Comparison of ENCODE assay signal across 15 mouse cellular contexts in the genomic region with DNA sequence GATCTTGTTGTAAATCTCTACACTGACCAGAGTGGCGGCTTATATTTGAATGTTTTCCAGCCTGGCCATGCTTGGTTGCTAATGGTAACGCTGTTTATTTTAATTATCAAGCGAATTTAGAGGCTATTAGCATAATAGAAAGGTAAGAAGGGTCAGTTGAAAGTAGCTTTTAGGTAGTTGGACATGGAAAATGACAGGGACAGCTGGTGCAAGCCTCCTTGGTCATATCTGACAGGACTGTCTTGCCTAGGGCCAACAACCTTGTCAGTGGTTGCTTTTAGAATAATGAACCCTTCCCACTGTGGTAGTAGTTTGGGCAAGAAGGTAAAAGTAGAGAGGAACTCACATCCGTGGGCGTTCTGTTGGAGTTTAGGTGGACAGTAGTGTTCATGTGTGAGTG.
DNase-seq lines count a peak whose midpoint lies in the region; ATAC-seq and TF ChIP-seq lines count a peak whose summit lies in the region.
"Had no signal": no experiment of that assay in that cellular context is flagged by ENCODE, and none has a peak within 500 bp of the region (broad histone marks: within the 10 kb centered on the region; RNA-seq: fewer than 3 reads in every experiment).

No protein-coding gene starts in this region.

- H3K36me3 ChIP-seq in embryonic facial prominence, embryonic 13.5 days: no peaks in the 10 kb centered on the region
- H3K36me3 ChIP-seq in embryonic facial prominence, embryonic 10.5 days (replicated peaks): no peaks in the 10 kb centered on the region
- no peaks in the 10 kb centered on the region for H3K36me3 ChIP-seq in heart, postnatal 0 days (replicated peaks; ENCODE audit: control insufficient read depth, insufficient read depth, low read length)
- no peaks in the 10 kb centered on the region for H3K36me3 ChIP-seq in midbrain, embryonic 16.5 days (ENCODE audit: control insufficient read depth, insufficient read depth, low read length)
- H3K36me3 ChIP-seq in midbrain, embryonic 10.5 days: no peaks in the 10 kb centered on the region
- H3K36me3 ChIP-seq: G1E; hindbrain, embryonic 12.5 days; midbrain, embryonic 15.5 days had no signal

- DNase-seq in embryonic facial prominence, embryonic 10.5 days (ENCODE audit: low spot score): no peak
- no peak for DNase-seq in heart, postnatal 0 days (ENCODE audit: low spot score)
- DNase-seq in heart, postnatal 36 days: no peak
- no peak for DNase-seq in midbrain, embryonic 10.5 days (ENCODE audit: low spot score)
- DNase-seq in Muller cell, postnatal 12 days (ENCODE audit: inconsistent ontology term): no peak
- DNase-seq in right cerebral cortex, postnatal 10 days (ENCODE audit: low spot score in 2 of 2): no peak
- DNase-seq: kidney, postnatal 4 days; left cerebral cortex, postnatal 4 days; right cerebral cortex, postnatal 4 days; thymus, adult 2 months had no signal

- ATAC-seq in embryonic facial prominence, embryonic 13.5 days (ENCODE audit: insufficient number of reproducible peaks, insufficient read depth, low FRiP score, low TSS enrichment, low read depth): no peak
- no peak for ATAC-seq in heart, postnatal 0 days (ENCODE audit: insufficient read depth, low read depth)
- no peak for ATAC-seq in midbrain, embryonic 16.5 days
- ATAC-seq: midbrain, embryonic 15.5 days had no signal

- H3K4me1 ChIP-seq in embryonic facial prominence, embryonic 13.5 days: peaks cover 45% of the 10 kb centered on the region
- H3K4me1 ChIP-seq in embryonic facial prominence, embryonic 10.5 days: peaks cover 5% of the 10 kb centered on the region; the same call in 1 of the 2 replicates
- H3K4me1 ChIP-seq in heart, postnatal 0 days (ENCODE audit: control insufficient read depth, insufficient read depth): peaks cover 22% of the 10 kb centered on the region; the same call in 1 of the 2 replicates
- no peaks in the 10 kb centered on the region for H3K4me1 ChIP-seq in midbrain, embryonic 16.5 days (ENCODE audit: control insufficient read depth, insufficient read depth, low read length)
- peaks cover 2% of the 10 kb centered on the region; the same call in 1 of the 2 replicates for H3K4me1 ChIP-seq in midbrain, embryonic 10.5 days
- H3K4me1 ChIP-seq: hindbrain, embryonic 12.5 days; midbrain, embryonic 15.5 days had no signal

- peak overlapping the region; percentile 4; the same call in 1 of the 2 replicates for H3K4me2 ChIP-seq in embryonic facial prominence, embryonic 13.5 days
- peak overlapping the region; percentile 73 for H3K4me2 ChIP-seq in heart, postnatal 0 days (ENCODE audit: low read depth, low read length)
- peak overlapping the region; percentile 12; the same call in 1 of the 2 replicates for H3K4me2 ChIP-seq in midbrain, embryonic 16.5 days (ENCODE audit: low read length)
- H3K4me2 ChIP-seq: hindbrain, embryonic 12.5 days had no signal

- H3K4me3 ChIP-seq in embryonic facial prominence, embryonic 13.5 days: peak overlapping the region; percentile 7; the same call in 1 of the 2 replicates
- no peak overlapping the region for H3K4me3 ChIP-seq in embryonic facial prominence, embryonic 10.5 days
- peak overlapping the region; percentile 51 for H3K4me3 ChIP-seq in heart, postnatal 0 days (ENCODE audit: low read depth, low read length)
- no peak overlapping the region for H3K4me3 ChIP-seq in midbrain, embryonic 16.5 days (ENCODE audit: low read depth, low read length)
- H3K4me3 ChIP-seq in midbrain, embryonic 10.5 days: no peak overlapping the region
- H3K4me3 ChIP-seq: hindbrain, embryonic 12.5 days; midbrain, embryonic 15.5 days had no signal

- no peak for TF ChIP-seq EP300 in heart, postnatal 0 days (IDR thresholded peaks at IDR 0.05; ENCODE audit: low read depth)

- intact Hi-C loops in heart, postnatal 36 days (cut with DNase I): loop anchor here (5.0 kb wide), 1 partner anchor 86 kb away; no protein-coding TSS in a partner anchor

- H3K9ac ChIP-seq in embryonic facial prominence, embryonic 13.5 days: no peak overlapping the region
- peak overlapping the region; percentile 66 for H3K9ac ChIP-seq in heart, postnatal 0 days (replicated peaks; ENCODE audit: low read depth, low read length)
- no peak overlapping the region for H3K9ac ChIP-seq in midbrain, embryonic 16.5 days (ENCODE audit: low read depth, low read length)
- H3K9ac ChIP-seq: hindbrain, embryonic 12.5 days; midbrain, embryonic 15.5 days had no signal

- no peaks in the 10 kb centered on the region for H3K27me3 ChIP-seq in embryonic facial prominence, embryonic 13.5 days
- H3K27me3 ChIP-seq in embryonic facial prominence, embryonic 10.5 days (replicated peaks; ENCODE audit: low read depth, poor library complexity, severe bottlenecking): no peaks in the 10 kb centered on the region
- H3K27me3 ChIP-seq in heart, postnatal 0 days (ENCODE audit: control insufficient read depth, insufficient read depth, low read length): no peaks in the 10 kb centered on the region
- H3K27me3 ChIP-seq in midbrain, embryonic 16.5 days (ENCODE audit: control insufficient read depth, insufficient read depth, low read depth, low read length): no peaks in the 10 kb centered on the region
- no peaks in the 10 kb centered on the region for H3K27me3 ChIP-seq in midbrain, embryonic 10.5 days (ENCODE audit: low read depth, poor library complexity, severe bottlenecking)
- H3K27me3 ChIP-seq: hindbrain, embryonic 12.5 days; midbrain, embryonic 15.5 days had no signal

- no peaks in the 10 kb centered on the region for H3K9me3 ChIP-seq in embryonic facial prominence, embryonic 13.5 days
- no peaks in the 10 kb centered on the region for H3K9me3 ChIP-seq in embryonic facial prominence, embryonic 10.5 days
- H3K9me3 ChIP-seq in heart, postnatal 0 days (replicated peaks; ENCODE audit: control insufficient read depth, low read length): no peaks in the 10 kb centered on the region
- H3K9me3 ChIP-seq in midbrain, embryonic 16.5 days (replicated peaks; ENCODE audit: control insufficient read depth, low read length, poor library complexity, severe bottlenecking): no peaks in the 10 kb centered on the region
- H3K9me3 ChIP-seq in midbrain, embryonic 10.5 days (replicated peaks): no peaks in the 10 kb centered on the region
- H3K9me3 ChIP-seq: hindbrain, embryonic 12.5 days; midbrain, embryonic 15.5 days had no signal

- WGBS in embryonic facial prominence, embryonic 13.5 days: 81% methylated on average over 5 of the region's 5 CpGs
- 83% methylated on average over 5 of the region's 5 CpGs for WGBS in embryonic facial prominence, embryonic 10.5 days
- WGBS in heart, postnatal 0 days: 46% methylated on average over 5 of the region's 5 CpGs
- 78% methylated on average over 5 of the region's 5 CpGs for WGBS in midbrain, embryonic 16.5 days
- 89% methylated on average over 5 of the region's 5 CpGs for WGBS in midbrain, embryonic 10.5 days

- no peak overlapping the region for H3K27ac ChIP-seq in embryonic facial prominence, embryonic 13.5 days
- no peak overlapping the region for H3K27ac ChIP-seq in embryonic facial prominence, embryonic 10.5 days (replicated peaks)
- peak overlapping the region; percentile 79 for H3K27ac ChIP-seq in heart, postnatal 0 days (ENCODE audit: low read depth)
- no peak overlapping the region for H3K27ac ChIP-seq in midbrain, embryonic 16.5 days (ENCODE audit: low read length)
- H3K27ac ChIP-seq in midbrain, embryonic 10.5 days (replicated peaks): no peak overlapping the region
- H3K27ac ChIP-seq: hindbrain, embryonic 12.5 days; midbrain, embryonic 15.5 days had no signal

- no peak for TF ChIP-seq CTCF in heart, postnatal 0 days (IDR thresholded peaks at IDR 0.05; ENCODE audit: low read depth)

Comparison
In these comparisons a context has a peak if more than half of its experiments do, and no peak if none do; other contexts are left out.
1. H3K4me3 ChIP-seq: peak in embryonic facial prominence, embryonic 13.5 days (single experiment) and heart, postnatal 0 days (single experiment); none in embryonic facial prominence, embryonic 10.5 days (single experiment), midbrain, embryonic 16.5 days (single experiment) and midbrain, embryonic 10.5 days (single experiment).
2. H3K4me2 ChIP-seq: peak in every context shown above with its lines; median percentile 73 in heart, postnatal 0 days; 12 in midbrain, embryonic 16.5 days; 4 in embryonic facial prominence, embryonic 13.5 days.